Mouse (Mus musculus) frontal cortex, postnatal 36 days (tissue): ENCODE measurements around the gene Ang.

Experiments used
- DNase-seq, 2 experiments: peaks; one replicate each; pipeline ENCODE4 v3.0.0; 2022; ENCODE audit warnings: low spot score in 2 of 2

Ang gene

DNA sequence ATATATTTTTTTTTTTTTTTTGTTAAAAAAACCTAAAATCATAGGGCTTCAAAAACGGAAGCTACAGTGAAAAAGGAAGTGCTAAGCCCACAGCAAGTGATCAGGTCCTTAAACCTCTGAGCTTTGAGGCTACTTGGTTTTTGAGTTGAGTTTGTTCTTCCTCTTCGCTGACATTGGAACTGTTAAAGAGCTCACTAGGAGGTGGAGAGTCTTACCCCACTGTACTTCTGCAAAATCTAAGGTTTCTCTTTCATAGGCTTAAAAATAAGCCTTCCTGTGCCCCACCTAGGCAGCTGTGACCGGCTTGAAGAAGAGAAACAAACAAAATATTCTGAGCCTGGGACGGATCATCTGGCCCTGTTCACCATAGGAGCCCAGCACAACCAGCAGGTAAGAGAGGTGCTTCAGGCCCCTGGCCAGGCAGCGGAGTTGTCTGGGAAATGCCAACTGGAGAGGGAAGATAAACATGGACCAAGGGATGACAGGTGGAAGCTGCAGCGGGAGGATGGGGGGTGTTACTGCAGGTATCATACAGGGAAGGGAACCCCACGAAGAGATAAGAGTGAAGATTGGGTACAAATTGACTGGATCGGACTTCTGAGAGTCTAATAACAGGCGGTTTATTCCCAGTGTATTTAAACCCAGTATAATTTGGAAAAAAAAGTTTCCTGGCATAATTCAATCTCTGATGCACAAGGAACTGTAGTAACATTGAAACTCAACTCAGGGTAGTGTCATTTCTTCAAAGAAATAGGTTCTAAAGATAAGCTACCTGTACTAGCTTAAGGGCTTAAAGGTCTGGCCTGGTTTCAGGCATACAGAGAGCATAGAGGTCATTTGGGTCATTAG lies 38.0 kb downstream of the Ang start:
- no peak for DNase-seq

DNA sequence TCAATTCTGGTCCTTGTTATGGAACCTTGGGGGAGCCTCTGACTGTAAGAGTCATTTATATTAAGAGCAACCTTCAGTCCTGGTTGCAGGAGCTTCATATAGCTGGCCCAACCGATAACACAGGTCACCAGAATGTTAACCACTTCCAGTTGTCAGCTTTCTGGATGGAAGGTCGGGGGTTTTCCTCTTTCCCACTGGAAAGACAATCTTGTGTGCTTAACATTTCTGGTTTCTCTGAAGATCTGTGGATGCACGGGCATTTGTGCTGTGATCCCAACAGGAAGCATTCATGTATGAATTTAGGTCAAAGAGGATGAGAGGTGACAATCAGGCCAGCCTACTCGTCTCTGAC lies 38.6 kb downstream of the Ang start:
- DNase-seq = no peak

GRCm38 (mm10) chr14:51130315-51130940 lies 39.5 kb downstream of the Ang start:
- DNase-seq = no peak

DNA sequence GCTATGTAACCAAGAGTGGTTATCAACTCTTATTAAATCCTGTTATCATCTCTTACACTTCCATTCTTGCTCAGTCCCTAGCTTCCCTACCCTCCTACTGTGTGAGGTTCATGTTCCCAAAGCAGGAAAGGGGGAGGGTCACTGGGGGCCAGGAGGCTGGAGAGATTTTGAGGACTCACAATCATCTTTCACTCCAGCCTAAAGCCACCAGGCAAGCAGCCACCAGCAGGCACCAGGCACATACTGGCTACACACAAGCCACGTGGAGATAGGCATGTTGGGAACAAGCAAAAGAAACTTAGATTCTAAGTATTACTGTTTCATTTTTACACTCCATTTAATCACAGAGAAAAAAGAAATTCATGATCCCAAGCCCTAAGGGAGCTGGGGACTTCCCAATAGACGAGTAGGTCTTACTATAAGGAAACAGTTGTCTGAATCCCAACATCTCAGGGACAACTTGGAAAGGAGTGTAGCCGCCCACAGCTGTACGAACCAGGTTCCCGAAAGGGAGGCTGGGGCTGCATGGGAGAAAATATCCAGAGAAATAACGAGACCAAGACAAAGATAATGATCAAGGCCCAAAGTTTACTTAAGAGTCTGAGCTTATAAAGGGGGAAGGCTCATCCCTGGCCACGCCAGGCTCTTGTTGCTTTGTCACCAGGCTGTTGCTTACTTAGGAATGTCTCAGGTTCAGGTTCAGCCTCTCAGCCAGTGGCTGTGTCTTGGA lies 40.3 kb downstream of the Ang start:
- no peak for DNase-seq

- DNase-seq = no peak
These were observed 41.4 kb downstream of the Ang start for GRCm38 (mm10) chr14:51132372-51132771.

DNA sequence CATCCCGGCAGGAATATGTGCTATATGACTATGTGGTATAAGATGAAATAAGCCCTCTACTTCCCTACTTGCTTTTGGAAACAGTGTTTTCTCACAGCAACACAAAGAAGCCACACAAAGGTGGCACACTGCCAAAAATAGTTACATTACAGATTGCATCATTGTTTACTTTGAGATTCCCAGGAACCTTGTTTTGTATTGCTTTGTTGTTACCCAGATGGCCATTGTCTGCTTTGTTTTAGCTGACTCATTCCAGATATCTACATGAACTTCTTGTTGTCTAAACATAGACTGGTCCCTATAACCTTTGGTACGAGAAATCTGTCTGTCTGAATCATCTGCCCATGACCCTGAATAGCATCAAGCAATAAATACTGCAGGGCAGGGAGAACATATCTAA lies 49.4 kb downstream of the Ang start:
- no peak for DNase-seq

DNA sequence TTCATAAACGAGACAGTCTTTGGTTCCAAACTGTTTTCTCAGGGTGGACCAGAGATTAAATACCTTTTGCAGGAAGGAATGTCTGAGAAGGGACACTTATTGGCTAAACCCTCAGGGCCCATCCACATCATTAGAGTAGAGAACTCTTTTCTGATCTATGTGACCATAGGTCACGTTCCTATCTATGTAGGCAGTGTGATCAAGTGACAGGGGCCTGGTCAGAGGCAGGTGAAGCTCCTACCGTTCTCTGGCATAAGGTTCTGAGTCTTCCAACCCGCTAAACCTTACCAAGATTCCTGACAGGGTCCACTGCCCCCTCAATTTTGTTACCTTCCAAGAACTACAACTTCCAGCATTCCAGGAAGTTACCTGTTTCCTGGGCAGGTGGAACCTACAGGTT lies 51.2 kb downstream of the Ang start:
- DNase-seq = no peak

DNA sequence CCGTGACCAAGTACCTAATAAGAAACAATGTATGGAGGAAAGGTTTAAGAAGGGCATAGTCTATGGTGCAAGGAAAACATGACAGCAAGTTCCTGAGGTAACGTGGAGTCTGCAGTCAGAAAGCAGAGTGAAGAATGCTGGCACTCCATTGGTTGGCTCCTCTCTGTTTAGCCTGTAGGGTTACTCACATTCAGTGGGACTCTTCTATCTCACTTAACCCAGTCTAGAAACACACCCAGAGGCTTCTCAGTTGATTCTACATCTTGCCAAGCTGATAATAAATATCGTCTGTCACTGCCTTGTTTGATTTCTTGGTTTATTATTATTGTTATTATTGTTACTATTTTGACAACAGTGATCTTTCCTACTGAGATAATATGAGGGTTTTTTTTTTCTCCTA lies 51.6 kb downstream of the Ang start:
- DNase-seq = no peak

- DNase-seq = peak in 1 of 2 experiments; percentile 32
These were observed 52.3 kb downstream of the Ang start for GRCm38 (mm10) chr14:51143287-51143686.

DNA sequence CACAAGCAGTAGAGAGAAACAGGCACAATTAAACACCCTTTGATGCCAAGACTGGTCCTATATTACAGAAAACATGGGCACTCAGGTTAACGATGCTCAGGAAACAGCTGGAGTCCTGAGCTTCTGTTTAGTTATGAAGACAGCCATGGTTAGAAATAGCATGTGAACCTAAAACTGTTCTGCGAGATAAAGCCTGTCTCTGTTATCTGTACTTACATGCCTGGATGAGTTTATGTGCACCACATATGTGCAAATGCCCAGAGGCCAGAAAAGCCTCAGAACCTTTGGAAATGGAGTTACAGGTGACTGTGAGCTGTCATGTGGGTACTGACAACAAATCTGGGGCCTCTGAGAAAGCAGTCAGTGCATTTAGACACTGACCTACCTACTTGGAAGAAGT lies 53.0 kb downstream of the Ang start:
- no peak for DNase-seq

DNA sequence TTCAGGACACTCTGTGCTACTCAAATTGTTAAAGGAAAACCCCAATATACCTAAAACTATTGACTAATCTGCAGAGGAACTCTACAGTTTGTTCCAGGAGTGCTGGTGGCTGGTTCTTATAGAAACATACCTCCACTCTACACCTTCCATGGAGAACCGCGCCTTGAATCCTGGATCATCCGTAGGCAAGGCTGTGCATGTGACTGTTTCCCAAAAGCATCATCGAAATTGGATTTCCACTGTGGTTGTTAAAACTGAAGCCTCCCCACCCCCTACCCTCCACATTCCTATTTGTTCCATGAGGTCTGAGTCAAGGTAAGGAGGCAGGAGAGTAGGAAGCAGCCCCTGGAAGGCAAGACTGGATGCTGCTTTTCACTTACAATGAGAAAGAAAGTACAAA lies 53.5 kb downstream of the Ang start:
- DNase-seq = no peak

GRCm38 (mm10) chr14:51145521-51145920 lies 54.6 kb downstream of the Ang start:
- DNase-seq = no peak

GRCm38 (mm10) chr14:51146685-51147084 lies 55.7 kb downstream of the Ang start, which contains the start of gene Rnase1:
Gene Rnase1, minus strand, starts transcription at chr14:51146785.
- no peak for DNase-seq

DNA sequence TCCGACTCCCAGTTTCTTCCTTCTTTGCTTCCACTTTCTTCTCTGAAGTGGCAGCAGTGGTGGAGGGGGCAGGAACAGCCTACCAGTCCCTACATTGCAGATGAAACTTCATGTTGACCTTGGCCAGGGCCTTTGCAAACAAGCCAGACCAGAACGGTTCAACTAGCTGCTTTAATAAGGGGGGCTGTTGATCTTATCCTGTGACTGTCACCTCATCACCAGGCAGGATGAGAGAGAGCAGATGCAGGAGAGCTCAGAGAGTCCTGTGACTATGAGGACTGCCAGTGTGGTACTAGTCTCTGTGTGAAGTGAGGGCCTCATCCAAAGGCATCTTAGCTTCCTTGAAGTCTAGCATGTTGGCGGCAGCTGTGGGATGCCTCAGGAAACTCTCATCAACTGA lies 57.1 kb downstream of the Ang start:
- no peak for DNase-seq

DNA sequence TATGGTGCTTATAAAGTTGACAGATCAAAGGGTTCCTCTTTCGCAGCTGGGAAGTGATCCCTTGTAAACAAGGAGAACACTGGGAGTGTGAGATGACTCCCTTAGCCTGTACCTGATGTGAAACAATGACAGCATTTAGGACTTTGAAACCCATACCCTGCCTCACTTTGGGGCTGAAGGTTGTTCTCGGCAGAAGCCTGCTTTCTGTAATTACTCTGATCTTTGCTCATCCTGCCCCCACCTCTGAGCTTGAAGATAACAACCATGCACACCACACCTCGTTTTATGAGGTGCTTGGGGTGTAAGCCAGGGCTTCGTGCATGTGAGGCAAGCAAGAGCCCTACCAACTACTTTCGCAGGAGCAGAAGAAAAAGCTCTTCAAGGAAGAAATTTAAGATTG lies 58.2 kb downstream of the Ang start:
- no peak for DNase-seq

GRCm38 (mm10) chr14:51150206-51150831 lies 59.4 kb downstream of the Ang start:
- DNase-seq = no peak
